Mouse (Mus musculus): ENCODE results near the gene Noc4l. TPM values are rescaled to one million over a fixed set of nuclear protein-coding genes. Genes with fewer than 3 reads are reported as not detected.

Gene Noc4l
- polyA plus RNA-seq, 1 experiment from 2014 or later, result 34.3 TPM

- Histone ChIP-seq H3K36me3 (ENCODE audit: control insufficient read depth, insufficient read depth) (no peaks in the 10 kb centered on the region), H3K4me1 (ENCODE audit: control insufficient read depth, low read depth, low read length) (no peaks in the 10 kb centered on the region), H3K27ac (ENCODE audit: low read length) (no peak overlapping the region), H3K4me2 (ENCODE audit: low read depth, low read length) (peak overlapping the region; percentile 27), H3K9me3 (replicated peaks; ENCODE audit: control insufficient read depth, low read length) (no peaks in the 10 kb centered on the region), H3K4me3 (ENCODE audit: low read depth, low read length) (no peak overlapping the region), H3K27me3 (ENCODE audit: control insufficient read depth, insufficient read depth, low read depth, low read length) (no peaks in the 10 kb centered on the region), H3K9ac (ENCODE audit: low read depth, low read length) (peak overlapping the region; percentile 28; the same call in 1 of the 2 replicates)
- WGBS (ENCODE audit: insufficient replicate concordance), result 12% methylated on average over 12 of the region's 12 CpGs
- ATAC-seq (ENCODE audit: low read depth), result no peak
Observed at GRCm38 (mm10) chr5:110639459-110639858, 13.8 kb downstream of the Noc4l start.

- Histone ChIP-seq H3K36me3 (ENCODE audit: control insufficient read depth, insufficient read depth) (no peaks in the 10 kb centered on the region), H3K4me3 (ENCODE audit: low read depth, low read length) (no peak overlapping the region), H3K9me3 (replicated peaks; ENCODE audit: control insufficient read depth, low read length) (no peaks in the 10 kb centered on the region), H3K4me1 (ENCODE audit: control insufficient read depth, low read depth, low read length) (no peaks in the 10 kb centered on the region), H3K27ac (ENCODE audit: low read length) (no peak overlapping the region), H3K9ac (ENCODE audit: low read depth, low read length) (no peak overlapping the region), H3K4me2 (ENCODE audit: low read depth, low read length) (no peak overlapping the region), H3K27me3 (ENCODE audit: control insufficient read depth, insufficient read depth, low read depth, low read length) (no peaks in the 10 kb centered on the region)
- WGBS (ENCODE audit: insufficient replicate concordance), result 63% methylated on average over 7 of the region's 7 CpGs
- ATAC-seq (ENCODE audit: low read depth), result no peak
Observed at GRCm38 (mm10) chr5:110638306-110639074, 14.7 kb downstream of the Noc4l start.

GRCm38 (mm10) chr5:110635951-110636707, 17.1 kb downstream of the Noc4l start:
- H3K27ac ChIP-seq (ENCODE audit: low read length), result no peak overlapping the region
- ATAC-seq (ENCODE audit: low read depth), result no peak
- no peaks in the 10 kb centered on the region for H3K27me3 ChIP-seq (ENCODE audit: control insufficient read depth, insufficient read depth, low read depth, low read length)
- no peaks in the 10 kb centered on the region for H3K4me1 ChIP-seq (ENCODE audit: control insufficient read depth, low read depth, low read length)
- H3K36me3 ChIP-seq (ENCODE audit: control insufficient read depth, insufficient read depth), result no peaks in the 10 kb centered on the region
- no peak overlapping the region for H3K4me3 ChIP-seq (ENCODE audit: low read depth, low read length)
- no peaks in the 10 kb centered on the region for H3K9me3 ChIP-seq (replicated peaks; ENCODE audit: control insufficient read depth, low read length)
- H3K9ac ChIP-seq (ENCODE audit: low read depth, low read length), result no peak overlapping the region
- WGBS (ENCODE audit: insufficient replicate concordance), result 38% methylated on average over 6 of the region's 6 CpGs
- H3K4me2 ChIP-seq (ENCODE audit: low read depth, low read length), result no peak overlapping the region

- H3K27ac ChIP-seq (ENCODE audit: low read length), result no peak overlapping the region
- 64% methylated on average over 2 of the region's 2 CpGs for WGBS (ENCODE audit: insufficient replicate concordance)
- no peak overlapping the region for H3K4me3 ChIP-seq (ENCODE audit: low read depth, low read length)
- no peaks in the 10 kb centered on the region for H3K36me3 ChIP-seq (ENCODE audit: control insufficient read depth, insufficient read depth)
- H3K9me3 ChIP-seq (replicated peaks; ENCODE audit: control insufficient read depth, low read length), result no peaks in the 10 kb centered on the region
- no peak for ATAC-seq (ENCODE audit: low read depth)
- H3K27me3 ChIP-seq (ENCODE audit: control insufficient read depth, insufficient read depth, low read depth, low read length), result no peaks in the 10 kb centered on the region
- H3K4me2 ChIP-seq (ENCODE audit: low read depth, low read length), result no peak overlapping the region
- H3K9ac ChIP-seq (ENCODE audit: low read depth, low read length), result no peak overlapping the region
- no peaks in the 10 kb centered on the region for H3K4me1 ChIP-seq (ENCODE audit: control insufficient read depth, low read depth, low read length)
Observed at GRCm38 (mm10) chr5:110629525-110630120, 23.6 kb downstream of the Noc4l start.

GRCm38 (mm10) chr5:110628156-110628555, 25.1 kb downstream of the Noc4l start:
- Histone ChIP-seq H3K9me3 (replicated peaks; ENCODE audit: control insufficient read depth, low read length) (no peaks in the 10 kb centered on the region), H3K4me3 (ENCODE audit: low read depth, low read length) (no peak overlapping the region), H3K36me3 (ENCODE audit: control insufficient read depth, insufficient read depth) (no peaks in the 10 kb centered on the region), H3K4me2 (ENCODE audit: low read depth, low read length) (no peak overlapping the region), H3K27me3 (ENCODE audit: control insufficient read depth, insufficient read depth, low read depth, low read length) (no peaks in the 10 kb centered on the region), H3K4me1 (ENCODE audit: control insufficient read depth, low read depth, low read length) (no peaks in the 10 kb centered on the region), H3K27ac (ENCODE audit: low read length) (no peak overlapping the region), H3K9ac (ENCODE audit: low read depth, low read length) (no peak overlapping the region)
- no peak for ATAC-seq (ENCODE audit: low read depth)
- WGBS (ENCODE audit: insufficient replicate concordance), result 25% methylated on average over 19 of the region's 19 CpGs

- no peak overlapping the region for H3K4me3 ChIP-seq (ENCODE audit: low read depth, low read length)
- H3K9me3 ChIP-seq (replicated peaks; ENCODE audit: control insufficient read depth, low read length), result no peaks in the 10 kb centered on the region
- ATAC-seq (ENCODE audit: low read depth), result no peak
- no peak overlapping the region for H3K9ac ChIP-seq (ENCODE audit: low read depth, low read length)
- WGBS (ENCODE audit: insufficient replicate concordance), result 64% methylated on average over 10 of the region's 10 CpGs
- no peaks in the 10 kb centered on the region for H3K27me3 ChIP-seq (ENCODE audit: control insufficient read depth, insufficient read depth, low read depth, low read length)
- no peaks in the 10 kb centered on the region for H3K36me3 ChIP-seq (ENCODE audit: control insufficient read depth, insufficient read depth)
- no peak overlapping the region for H3K27ac ChIP-seq (ENCODE audit: low read length)
- no peaks in the 10 kb centered on the region for H3K4me1 ChIP-seq (ENCODE audit: control insufficient read depth, low read depth, low read length)
- H3K4me2 ChIP-seq (ENCODE audit: low read depth, low read length), result no peak overlapping the region
Observed at GRCm38 (mm10) chr5:110627351-110627750, 25.9 kb downstream of the Noc4l start.

GRCm38 (mm10) chr5:110624319-110624718, 28.9 kb downstream of the Noc4l start:
- ATAC-seq (ENCODE audit: low read depth), result no peak
- Histone ChIP-seq H3K36me3 (ENCODE audit: control insufficient read depth, insufficient read depth) (no peaks in the 10 kb centered on the region), H3K4me2 (ENCODE audit: low read depth, low read length) (no peak overlapping the region), H3K27me3 (ENCODE audit: control insufficient read depth, insufficient read depth, low read depth, low read length) (no peaks in the 10 kb centered on the region), H3K9me3 (replicated peaks; ENCODE audit: control insufficient read depth, low read length) (no peaks in the 10 kb centered on the region), H3K4me1 (ENCODE audit: control insufficient read depth, low read depth, low read length) (no peaks in the 10 kb centered on the region), H3K9ac (ENCODE audit: low read depth, low read length) (no peak overlapping the region), H3K27ac (ENCODE audit: low read length) (no peak overlapping the region), H3K4me3 (ENCODE audit: low read depth, low read length) (no peak overlapping the region)
- 67% methylated on average over 2 of the region's 2 CpGs for WGBS (ENCODE audit: insufficient replicate concordance)

GRCm38 (mm10) chr5:110619226-110619625, 34.0 kb downstream of the Noc4l start:
- H3K27me3 ChIP-seq (ENCODE audit: control insufficient read depth, insufficient read depth, low read depth, low read length), result no peaks in the 10 kb centered on the region

More at GRCm38 (mm10) chr5:110619226-110619625, 34.0 kb downstream of the Noc4l start:
- ATAC-seq (ENCODE audit: low read depth), result no peak
- H3K36me3 ChIP-seq (ENCODE audit: control insufficient read depth, insufficient read depth), result no peaks in the 10 kb centered on the region
- no peak overlapping the region for H3K4me2 ChIP-seq (ENCODE audit: low read depth, low read length)
- WGBS (ENCODE audit: insufficient replicate concordance), result 72% methylated on average over 6 of the region's 6 CpGs
- H3K4me3 ChIP-seq (ENCODE audit: low read depth, low read length), result no peak overlapping the region
- H3K4me1 ChIP-seq (ENCODE audit: control insufficient read depth, low read depth, low read length), result no peaks in the 10 kb centered on the region
- H3K27ac ChIP-seq (ENCODE audit: low read length), result no peak overlapping the region
- H3K9me3 ChIP-seq (replicated peaks; ENCODE audit: control insufficient read depth, low read length), result no peaks in the 10 kb centered on the region
- no peak overlapping the region for H3K9ac ChIP-seq (ENCODE audit: low read depth, low read length)

Measured in liver, embryonic 16.5 days (tissue).